Mouse (Mus musculus) forebrain, embryonic 10.5 days (tissue): Measurements from ENCODE around the gene Irf4. TPM values are rescaled to one million over a fixed set of nuclear protein-coding genes. Genes with fewer than 3 reads are reported as not detected.

Experiments
- DNase-seq: peaks from one replicate; pipeline ENCODE4 v3.0.0-alpha.2; 2017; ENCODE audit warnings: low spot score; ENCODE audit errors: extremely low spot score
- H3K27ac ChIP-seq: fragments of 300-500 bp; sonication (generic); 2 replicates; pipeline ENCODE4 v1.5.1; 2016; ENCODE audit warnings: mild to moderate bottlenecking
- H3K27me3 ChIP-seq: fragments of 300-500 bp; sonication (generic); 2 replicates; pipeline ENCODE4 v1.6.1; 2016; ENCODE audit warnings: mild to moderate bottlenecking; ENCODE audit not compliant: poor library complexity, severe bottlenecking
- H3K36me3 ChIP-seq: fragments of 300-500 bp; sonication (generic); replicated peaks from 2 replicates; pipeline ENCODE4 v1.6.1; 2016; ENCODE audit warnings: mild to moderate bottlenecking, moderate library complexity
- H3K4me1 ChIP-seq: fragments of 300-500 bp; sonication (generic); 2 replicates; pipeline ENCODE4 v1.6.1; 2016
- H3K4me3 ChIP-seq: fragments of 300-500 bp; sonication (generic); 2 replicates; pipeline ENCODE4 v1.5.1; 2016; ENCODE audit warnings: mild to moderate bottlenecking, moderate library complexity
- H3K9me3 ChIP-seq: fragments of 300-500 bp; sonication (generic); 2 replicates; pipeline ENCODE4 v1.6.1; 2016; ENCODE audit warnings: mild to moderate bottlenecking, moderate library complexity
- WGBS: fragments of 180-500 bp; shearing (Covaris S2); methylation state at CpG from one replicate; pipeline ENCODE4 v1.1.7; 2016; 5-methylcytosine and 5-hydroxymethylcytosine counted together
- polyA plus RNA-seq: library from polyadenylated mRNA; unstranded; fragments of >200 nt; fragmentation: Nextera tagmentation; extraction: Ambion mirVana; gene quantifications from 2 replicates; pipeline ENCODE4 v1.2.1, GENCODE M21; 2016

Gene Irf4
- polyA plus RNA-seq, 1 experiment from 2014 or later = not detected

- no peak overlapping the region for H3K27ac ChIP-seq
- DNase-seq = no peak
- no peaks in the 10 kb centered on the region for H3K27me3 ChIP-seq
- H3K4me1 ChIP-seq = peaks cover 14% of the 10 kb centered on the region
- no peaks in the 10 kb centered on the region for H3K36me3 ChIP-seq
- H3K4me3 ChIP-seq = no peak overlapping the region
- no peaks in the 10 kb centered on the region for H3K9me3 ChIP-seq
- 85% methylated on average over 11 of the region's 11 CpGs for WGBS
Observed at GRCm38 (mm10) chr13:30777678-30778179, 28.7 kb downstream of the Irf4 start.

GRCm38 (mm10) chr13:30781905-30782304 is 32.9 kb downstream of the Irf4 start:
- H3K4me3 ChIP-seq = no peak overlapping the region
- no peaks in the 10 kb centered on the region for H3K9me3 ChIP-seq
- WGBS = 68% methylated on average over 2 of the region's 2 CpGs
- peaks cover 18% of the 10 kb centered on the region for H3K4me1 ChIP-seq
- H3K36me3 ChIP-seq = no peaks in the 10 kb centered on the region
- no peak overlapping the region for H3K27ac ChIP-seq
- DNase-seq = no peak
- H3K27me3 ChIP-seq = no peaks in the 10 kb centered on the region

- 63% methylated on average over 8 of the region's 8 CpGs for WGBS
- no peak for DNase-seq
- Histone ChIP-seq H3K9me3 (no peaks in the 10 kb centered on the region), H3K27me3 (no peaks in the 10 kb centered on the region), H3K36me3 (no peaks in the 10 kb centered on the region), H3K27ac (no peak overlapping the region), H3K4me3 (no peak overlapping the region), H3K4me1 (peaks cover 21% of the 10 kb centered on the region)
Observed at GRCm38 (mm10) chr13:30782419-30782818, 33.4 kb downstream of the Irf4 start.

- Histone ChIP-seq H3K4me3 (no peak overlapping the region), H3K4me1 (peaks cover 21% of the 10 kb centered on the region), H3K27me3 (no peaks in the 10 kb centered on the region), H3K36me3 (no peaks in the 10 kb centered on the region), H3K27ac (no peak overlapping the region), H3K9me3 (no peaks in the 10 kb centered on the region)
- 91% methylated on average over 4 of the region's 4 CpGs for WGBS
- DNase-seq = no peak
Observed at GRCm38 (mm10) chr13:30785423-30786040, 36.5 kb downstream of the Irf4 start.

- H3K27ac ChIP-seq = no peak overlapping the region
- no peaks in the 10 kb centered on the region for H3K9me3 ChIP-seq
- DNase-seq = no peak
- H3K27me3 ChIP-seq = no peaks in the 10 kb centered on the region
- H3K4me3 ChIP-seq = no peak overlapping the region
- peaks cover 20% of the 10 kb centered on the region for H3K4me1 ChIP-seq
- 84% methylated on average over 5 of the region's 5 CpGs for WGBS
- H3K36me3 ChIP-seq = no peaks in the 10 kb centered on the region
Observed at GRCm38 (mm10) chr13:30786235-30787035, 37.4 kb downstream of the Irf4 start.

GRCm38 (mm10) chr13:30787036-30787320 is 38.0 kb downstream of the Irf4 start:
- H3K4me1 ChIP-seq = peaks cover 15% of the 10 kb centered on the region
- WGBS = 68% methylated on average over 2 of the region's 2 CpGs
- no peak overlapping the region for H3K4me3 ChIP-seq
- no peaks in the 10 kb centered on the region for H3K27me3 ChIP-seq
- H3K9me3 ChIP-seq = no peaks in the 10 kb centered on the region
- no peak overlapping the region for H3K27ac ChIP-seq
- no peaks in the 10 kb centered on the region for H3K36me3 ChIP-seq
- no peak for DNase-seq

GRCm38 (mm10) chr13:30787556-30787955 is 38.5 kb downstream of the Irf4 start:
- Histone ChIP-seq H3K4me3 (no peak overlapping the region), H3K36me3 (no peaks in the 10 kb centered on the region), H3K9me3 (no peaks in the 10 kb centered on the region), H3K4me1 (peaks cover 9% of the 10 kb centered on the region), H3K27me3 (no peaks in the 10 kb centered on the region), H3K27ac (no peak overlapping the region)
- 98% methylated on average over 2 of the region's 2 CpGs for WGBS
- DNase-seq = no peak

- Histone ChIP-seq H3K36me3 (no peaks in the 10 kb centered on the region), H3K9me3 (no peaks in the 10 kb centered on the region), H3K4me1 (peaks cover 5% of the 10 kb centered on the region), H3K27me3 (no peaks in the 10 kb centered on the region), H3K4me3 (no peak overlapping the region), H3K27ac (no peak overlapping the region)
- WGBS = 91% methylated on average over 4 of the region's 4 CpGs
- DNase-seq = no peak
Observed at GRCm38 (mm10) chr13:30787960-30788359, 38.9 kb downstream of the Irf4 start.

GRCm38 (mm10) chr13:30788421-30788820 is 39.4 kb downstream of the Irf4 start:
- H3K27me3 ChIP-seq = no peaks in the 10 kb centered on the region
- H3K9me3 ChIP-seq = no peaks in the 10 kb centered on the region
- H3K4me1 ChIP-seq = peaks cover 5% of the 10 kb centered on the region; the same call in 1 of the 2 replicates
- no peak overlapping the region for H3K27ac ChIP-seq
- H3K4me3 ChIP-seq = no peak overlapping the region
- WGBS = 90% methylated on average over 3 of the region's 3 CpGs
- DNase-seq = no peak
- no peaks in the 10 kb centered on the region for H3K36me3 ChIP-seq

- Histone ChIP-seq H3K9me3 (no peaks in the 10 kb centered on the region), H3K4me3 (no peak overlapping the region), H3K27ac (no peak overlapping the region), H3K27me3 (no peaks in the 10 kb centered on the region), H3K4me1 (peaks cover 8% of the 10 kb centered on the region; the same call in 1 of the 2 replicates), H3K36me3 (no peaks in the 10 kb centered on the region)
- 78% methylated on average over 5 of the region's 5 CpGs for WGBS
- DNase-seq = no peak
Observed at GRCm38 (mm10) chr13:30790016-30790415, 41.0 kb downstream of the Irf4 start.

GRCm38 (mm10) chr13:30792308-30792707 is 43.3 kb downstream of the Irf4 start:
- no peak overlapping the region for H3K4me3 ChIP-seq
- peaks cover 3% of the 10 kb centered on the region; the same call in 1 of the 2 replicates for H3K4me1 ChIP-seq
- no peak for DNase-seq
- H3K27me3 ChIP-seq = no peaks in the 10 kb centered on the region
- H3K9me3 ChIP-seq = no peaks in the 10 kb centered on the region
- 87% methylated on average over 9 of the region's 9 CpGs for WGBS
- H3K27ac ChIP-seq = no peak overlapping the region
- no peaks in the 10 kb centered on the region for H3K36me3 ChIP-seq

- 92% methylated on average over 3 of the region's 3 CpGs for WGBS
Observed at GRCm38 (mm10) chr13:30792741-30793140, 43.7 kb downstream of the Irf4 start.

GRCm38 (mm10) chr13:30793196-30793595 is 44.2 kb downstream of the Irf4 start:
- Histone ChIP-seq H3K36me3 (no peaks in the 10 kb centered on the region), H3K27ac (no peak overlapping the region), H3K9me3 (no peaks in the 10 kb centered on the region), H3K27me3 (no peaks in the 10 kb centered on the region), H3K4me3 (no peak overlapping the region), H3K4me1 (peaks cover 3% of the 10 kb centered on the region; the same call in 1 of the 2 replicates)
- 89% methylated on average over 4 of the region's 4 CpGs for WGBS
- DNase-seq = no peak

More at GRCm38 (mm10) chr13:30792741-30793140, 43.7 kb downstream of the Irf4 start:
- no peaks in the 10 kb centered on the region for H3K9me3 ChIP-seq
- no peaks in the 10 kb centered on the region for H3K36me3 ChIP-seq
- H3K4me3 ChIP-seq = no peak overlapping the region
- no peaks in the 10 kb centered on the region for H3K27me3 ChIP-seq
- no peak for DNase-seq
- H3K4me1 ChIP-seq = peaks cover 3% of the 10 kb centered on the region; the same call in 1 of the 2 replicates
- no peak overlapping the region for H3K27ac ChIP-seq
